Mouse (Mus musculus) adrenal gland, adult (tissue): Measurements from ENCODE around the gene Amotl2.
"Not testable (repeated sequence)": the region's sequence is repeated elsewhere in the genome, so short reads cannot be mapped to it uniquely, and the experiment has no call there.

Experiments used
- DNase-seq, 2 experiments: peaks; one replicate each; pipeline ENCODE4 v3.0.0; 2022 to 2023; ENCODE audit warnings: low spot score in 1 of 2; ENCODE audit not compliant: inconsistent age in 2 of 2

The Amotl2 gene

GRCm38 (mm10) chr9:102733459-102733858, 17.0 kb downstream of the Amotl2 start:
- DNase-seq = peak in 1 of 2 experiments; percentile 76

DNA sequence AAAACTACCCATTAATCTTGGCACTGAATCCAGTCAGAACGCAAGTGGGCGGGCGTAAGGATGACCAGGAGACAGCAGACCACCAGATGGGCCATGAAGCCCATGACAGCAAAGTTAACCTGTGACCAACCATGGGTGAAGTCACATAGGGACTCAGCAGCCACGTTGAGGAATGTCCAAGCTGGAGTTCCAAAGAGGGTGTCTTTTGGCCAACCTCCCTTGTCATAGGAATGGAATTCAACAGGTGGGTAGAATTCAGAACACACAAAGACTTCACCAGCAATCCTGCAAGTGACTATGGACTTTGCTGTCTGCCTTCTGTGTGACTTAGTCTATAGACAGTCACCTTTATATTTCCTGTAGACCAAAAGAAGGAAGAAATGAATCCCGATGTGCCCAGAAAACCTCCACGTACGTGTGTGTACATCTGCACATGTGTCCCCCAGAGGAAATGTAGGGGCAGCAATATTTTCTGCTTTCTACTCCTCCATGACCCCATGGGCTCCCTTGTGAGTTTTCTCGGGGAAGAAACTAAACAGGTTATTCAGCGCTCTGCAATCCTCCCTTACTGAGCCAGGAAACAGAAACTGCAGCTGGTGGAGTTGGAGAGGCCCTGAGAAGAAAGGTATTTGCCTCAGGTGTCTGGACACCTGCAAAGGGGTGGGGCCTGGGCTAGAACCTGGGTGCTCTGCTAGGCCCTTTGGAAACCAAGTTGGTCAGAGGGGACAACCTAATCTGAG, 17.7 kb downstream of the Amotl2 start:
- DNase-seq = peak; percentile 34 to 79

DNA sequence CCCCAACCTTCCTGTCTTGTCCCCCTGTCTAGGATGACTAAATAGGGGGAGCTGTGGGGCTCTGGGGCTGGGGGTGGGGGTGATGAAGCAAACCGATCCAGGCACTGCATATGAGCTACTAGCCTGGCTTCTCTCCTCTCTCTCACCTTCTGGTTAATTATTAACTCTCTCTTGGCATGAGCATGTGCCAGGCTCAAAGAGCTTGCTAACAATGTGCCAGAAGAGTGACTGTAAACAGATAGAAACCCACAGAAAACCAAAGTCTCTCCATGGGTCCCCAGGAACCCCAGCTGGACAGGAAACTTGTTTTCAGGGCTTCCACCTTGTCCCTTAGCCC, 18.2 kb downstream of the Amotl2 start:
- no peak for DNase-seq

DNA sequence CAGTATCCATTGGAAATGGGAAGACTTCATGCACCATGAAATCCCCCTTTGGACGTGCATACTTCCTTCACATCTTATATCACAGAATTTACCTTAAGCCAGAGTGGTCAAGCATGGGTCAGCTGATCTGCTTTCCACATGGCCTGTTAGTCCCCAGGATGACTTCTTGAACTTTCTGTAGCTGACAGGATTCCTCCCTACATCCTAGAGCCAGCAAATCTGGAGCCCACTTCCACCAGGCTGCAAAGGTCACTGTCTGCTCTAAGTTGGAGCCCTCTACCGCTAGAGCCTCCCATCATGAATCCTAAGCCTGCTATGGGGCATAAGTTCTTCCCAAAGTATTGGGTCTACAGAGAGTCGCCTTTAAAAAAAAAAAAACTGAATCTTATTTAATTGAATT, 18.8 kb downstream of the Amotl2 start:
- DNase-seq = no peak

- peak in 1 of 2 experiments; percentile 42 for DNase-seq
Measured at GRCm38 (mm10) chr9:102735996-102736395, 19.5 kb downstream of the Amotl2 start.

DNA sequence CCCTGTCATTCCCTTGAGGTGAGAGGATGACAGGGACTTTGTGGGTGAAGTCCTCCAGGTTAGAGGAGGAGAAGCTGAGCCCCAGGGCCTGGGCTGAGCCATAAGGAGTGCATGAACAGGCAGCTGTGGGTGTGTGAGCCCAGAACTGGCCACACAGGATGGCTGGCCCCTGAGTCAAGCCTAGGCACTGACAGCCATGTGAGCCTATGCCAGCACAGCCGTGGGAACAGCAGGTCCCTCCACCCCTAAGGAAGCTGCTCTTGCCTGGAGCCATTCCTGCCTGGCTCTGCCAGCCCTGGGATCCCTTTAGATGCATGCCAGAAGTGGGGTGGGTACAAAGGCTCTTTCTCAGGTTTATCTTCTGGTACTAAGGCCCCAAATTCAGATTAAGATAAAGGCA, 20.9 kb downstream of the Amotl2 start:
- DNase-seq = peak in 1 of 2 experiments; percentile 44

- DNase-seq = peak; percentile 31 to 83
Measured at GRCm38 (mm10) chr9:102746753-102747152, 30.3 kb downstream of the Amotl2 start.

DNA sequence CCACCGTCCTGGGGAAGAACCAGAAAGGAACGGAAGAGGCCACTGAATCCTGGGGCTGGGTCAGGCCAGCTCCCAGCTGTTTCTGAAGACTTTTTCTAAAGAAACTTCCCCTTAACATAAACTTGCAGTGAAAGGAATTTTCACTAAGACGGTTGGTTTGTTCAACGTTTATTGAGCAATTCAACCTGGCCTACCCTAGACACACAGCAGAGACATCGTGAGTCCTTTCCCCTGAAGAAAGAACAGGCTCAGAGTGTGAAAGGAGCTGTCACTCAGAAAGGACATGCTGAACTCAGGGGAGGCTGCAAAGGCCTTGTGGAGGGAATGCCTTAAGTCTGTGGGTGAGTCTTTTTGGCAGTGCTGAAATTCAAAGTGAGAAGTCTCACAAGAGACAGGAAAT, 31.4 kb downstream of the Amotl2 start:
- peak; percentile 36 to 65 for DNase-seq

DNA sequence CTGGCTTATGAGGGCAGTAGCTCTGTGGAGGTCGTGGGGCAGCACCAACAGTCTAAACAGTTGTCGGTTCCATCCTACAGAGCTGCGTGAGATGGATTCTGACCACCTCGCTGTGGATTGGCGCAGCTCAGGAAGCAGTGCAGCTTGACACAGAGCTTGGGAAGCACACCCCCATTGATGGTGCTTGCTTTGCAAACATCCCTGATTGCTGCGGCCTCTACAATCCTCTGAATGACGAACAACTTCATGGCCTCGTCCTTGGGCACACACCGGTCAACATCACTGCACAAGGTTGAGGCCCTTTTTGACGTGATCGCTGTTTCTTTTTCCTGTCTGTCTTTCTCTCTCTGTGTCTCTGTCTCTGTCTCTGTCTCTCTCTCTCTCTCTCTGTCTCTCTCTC, 32.7 kb downstream of the Amotl2 start:
- peak; percentile 86 to 92 for DNase-seq

DNA sequence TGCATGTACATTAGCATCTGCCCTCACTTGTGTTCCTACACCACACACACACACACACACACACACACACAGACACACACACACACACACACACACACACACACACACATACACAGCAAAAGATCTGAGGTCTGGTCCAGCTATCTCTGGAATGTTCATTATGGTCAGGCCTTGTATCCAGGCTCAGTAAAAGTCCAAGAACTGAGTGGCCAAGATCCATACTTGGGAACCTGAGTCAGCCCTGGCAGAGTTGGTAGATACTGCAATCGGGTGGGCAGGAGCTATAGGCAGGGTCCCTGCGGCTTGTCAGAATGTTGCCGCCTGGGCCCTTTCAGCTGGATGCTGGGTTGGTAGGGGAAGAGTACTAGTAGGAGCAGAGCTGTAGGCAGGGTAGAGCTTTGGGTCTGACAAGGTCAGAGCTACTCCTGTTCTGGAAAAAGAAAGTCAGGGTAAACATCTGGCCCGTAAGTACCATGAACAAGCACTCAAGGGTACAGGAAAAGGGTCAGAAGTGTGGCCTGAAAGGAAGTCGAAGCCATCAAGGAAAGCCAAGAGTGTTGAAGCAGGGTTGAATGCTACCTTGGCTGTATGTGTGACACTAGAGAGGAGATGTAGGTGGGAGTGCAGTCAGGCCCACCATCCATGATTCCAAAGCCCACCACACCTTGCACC, 35.3 kb downstream of the Amotl2 start:
- DNase-seq = no peak

- DNase-seq = no peak
Measured at GRCm38 (mm10) chr9:102753299-102753698, 36.8 kb downstream of the Amotl2 start.

GRCm38 (mm10) chr9:102755161-102755560, 38.7 kb downstream of the Amotl2 start:
- DNase-seq = peak; percentile 47 to 86

GRCm38 (mm10) chr9:102755591-102756270, 39.3 kb downstream of the Amotl2 start:
- peak in 1 of 2 experiments; percentile 76 for DNase-seq

DNA sequence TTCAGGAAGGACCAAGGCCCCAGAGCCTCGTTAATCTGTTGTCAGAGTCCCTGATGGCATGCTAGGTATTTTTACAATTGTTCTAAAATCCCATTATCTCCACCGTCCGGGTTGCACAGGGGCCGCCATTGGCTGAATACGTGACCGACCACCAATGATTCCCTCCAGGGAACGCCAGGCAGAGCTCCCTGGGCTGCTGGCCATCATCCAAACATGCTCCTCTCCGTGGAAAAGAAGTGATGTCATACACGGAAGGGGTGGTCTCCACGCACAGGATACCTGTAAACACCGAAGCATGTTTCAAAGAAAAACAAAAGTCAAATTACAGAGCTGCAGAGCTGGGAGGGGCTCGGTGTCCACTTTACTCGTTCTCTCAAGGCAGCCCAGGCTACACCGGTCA, 39.9 kb downstream of the Amotl2 start:
- no peak for DNase-seq

- DNase-seq = peak in 1 of 2 experiments; percentile 84
Measured at GRCm38 (mm10) chr9:102758851-102759250, 42.4 kb downstream of the Amotl2 start.

DNA sequence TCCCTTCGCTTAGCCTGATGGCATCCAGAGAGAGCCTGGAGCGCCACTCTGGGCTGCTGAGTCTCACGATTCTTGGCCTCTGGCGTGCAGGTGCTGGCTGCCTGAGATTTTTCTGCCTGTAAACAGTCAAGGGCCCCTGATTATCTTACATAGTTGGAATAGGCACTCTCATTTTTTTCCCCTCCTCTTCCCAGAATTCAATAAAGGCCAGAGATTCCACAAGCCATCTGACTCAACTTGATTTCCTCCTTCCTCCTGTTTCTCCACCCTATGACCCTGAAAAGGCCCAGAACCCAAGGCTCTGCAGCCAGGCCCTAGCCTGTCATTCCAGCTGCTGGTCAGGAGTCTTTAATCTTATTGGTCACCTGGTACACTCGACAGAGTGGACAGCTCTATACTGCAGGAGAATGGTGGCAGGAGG, 43.1 kb downstream of the Amotl2 start:
- DNase-seq = peak; percentile 61 to 90

DNA sequence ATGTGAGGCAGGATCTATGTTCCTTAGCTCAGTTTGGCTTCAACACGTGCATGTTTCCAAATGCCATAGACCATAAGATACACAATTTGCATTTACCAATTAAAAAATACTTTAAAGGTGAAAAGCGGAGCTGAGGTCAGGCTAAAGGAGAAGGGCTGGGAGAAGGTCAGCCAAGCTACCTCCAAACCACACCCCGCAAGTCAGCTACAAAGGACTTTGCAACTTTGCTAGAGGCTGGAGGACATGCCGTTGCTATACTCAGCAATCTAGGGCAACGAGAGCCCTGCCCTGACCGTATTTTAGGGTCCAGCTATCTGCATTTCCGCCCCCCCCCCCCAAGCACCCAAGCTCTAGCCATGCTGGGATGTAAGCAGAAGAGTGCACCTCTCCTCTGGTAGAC, 45.1 kb downstream of the Amotl2 start:
- no peak for DNase-seq

- DNase-seq = no peak
Measured at GRCm38 (mm10) chr9:102762836-102763235, 46.4 kb downstream of the Amotl2 start.

DNA sequence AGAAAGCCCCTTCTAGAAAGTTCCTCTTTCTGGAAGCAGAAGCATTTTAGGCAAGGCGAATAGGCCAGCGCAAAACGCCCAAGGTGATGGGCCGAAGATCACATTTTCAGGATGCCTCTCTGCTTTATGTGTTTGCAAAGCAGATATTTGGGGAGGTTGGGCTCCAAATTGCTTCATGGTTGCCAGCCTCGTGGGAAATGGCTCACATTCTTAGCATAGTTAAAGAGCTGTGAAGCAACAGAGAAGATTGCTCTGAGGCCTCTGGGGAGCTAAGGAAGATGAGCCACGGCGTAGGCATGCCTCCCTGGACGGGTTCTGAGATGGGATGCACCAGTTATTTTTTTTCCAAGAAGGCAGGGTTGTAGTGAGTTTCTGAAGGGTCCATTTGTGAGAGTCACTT, 47.0 kb downstream of the Amotl2 start:
- DNase-seq = no peak

- not testable (repeated sequence) for DNase-seq
Measured at GRCm38 (mm10) chr9:102764540-102764939, 48.1 kb downstream of the Amotl2 start.

GRCm38 (mm10) chr9:102766741-102767140, 50.3 kb downstream of the Amotl2 start:
- no peak for DNase-seq

- DNase-seq = no peak
Measured at GRCm38 (mm10) chr9:102769257-102769656, 52.8 kb downstream of the Amotl2 start.
